ENCODE assay signal across 22 mouse cellular contexts in genomic region chr2:35670300-35670699, GRCm38 (mm10).
A peak's percentile ranks its signal among the peaks of the same experiment; 100 is the strongest.
DNase-seq lines count a peak whose midpoint lies in the region; ATAC-seq and TF ChIP-seq lines count a peak whose summit lies in the region.
"Had no signal": no experiment of that assay in that cellular context is flagged by ENCODE, and none has a peak within 500 bp of the region (broad histone marks: within the 10 kb centered on the region; RNA-seq: fewer than 3 reads in every experiment).

No protein-coding gene starts in this region.

- H3K36me3 ChIP-seq in heart, embryonic 15.5 days: no peaks in the 10 kb centered on the region; the same call in 1 of the 2 replicates
- no peaks in the 10 kb centered on the region for H3K36me3 ChIP-seq in embryonic facial prominence, embryonic 15.5 days
- no peaks in the 10 kb centered on the region for H3K36me3 ChIP-seq in lung, postnatal 0 days (ENCODE audit: insufficient read depth, low read length)
- H3K36me3 ChIP-seq: forebrain, embryonic 15.5 days; G1E; neural tube, embryonic 13.5 days had no signal

- H3K27me3 ChIP-seq in heart, embryonic 15.5 days: no peaks in the 10 kb centered on the region
- no peaks in the 10 kb centered on the region for H3K27me3 ChIP-seq in embryonic facial prominence, embryonic 15.5 days
- no peaks in the 10 kb centered on the region for H3K27me3 ChIP-seq in lung, postnatal 0 days (replicated peaks; ENCODE audit: insufficient read depth, low read length)
- H3K27me3 ChIP-seq: forebrain, embryonic 15.5 days; heart, embryonic 12.5 days; neural tube, embryonic 13.5 days had no signal

- no peak for TF ChIP-seq CTCF in lung, postnatal 0 days (IDR thresholded peaks at IDR 0.05)

- H3K9me3 ChIP-seq in heart, embryonic 15.5 days (replicated peaks): no peaks in the 10 kb centered on the region
- H3K9me3 ChIP-seq in embryonic facial prominence, embryonic 15.5 days (replicated peaks): no peaks in the 10 kb centered on the region
- no peaks in the 10 kb centered on the region for H3K9me3 ChIP-seq in lung, postnatal 0 days (ENCODE audit: low read length)
- H3K9me3 ChIP-seq: forebrain, embryonic 15.5 days; G1E; heart, embryonic 12.5 days; megakaryocyte, embryonic 14.5 days; neural tube, embryonic 13.5 days had no signal

- ATAC-seq in heart, embryonic 15.5 days (replicated peaks; ENCODE audit: insufficient number of reproducible peaks, insufficient read depth, low FRiP score, low read depth): no peak
- 0 out of 2 replicates have a peak, but pooled peaks have one; percentile 8 for ATAC-seq in embryonic facial prominence, embryonic 15.5 days (ENCODE audit: insufficient number of reproducible peaks, low FRiP score, low TSS enrichment, low read depth)
- no peak for ATAC-seq in lung, postnatal 0 days
- ATAC-seq: forebrain, embryonic 15.5 days had no signal

- peaks cover 86% of the 10 kb centered on the region for H3K4me1 ChIP-seq in heart, embryonic 15.5 days (replicated peaks)
- peaks cover 89% of the 10 kb centered on the region for H3K4me1 ChIP-seq in embryonic facial prominence, embryonic 15.5 days
- H3K4me1 ChIP-seq in lung, postnatal 0 days (ENCODE audit: insufficient read depth, low read depth, low read length): peaks cover 42% of the 10 kb centered on the region

- no peak for DNase-seq in heart, adult 9 months (ENCODE audit: low spot score in 2 of 2)
- DNase-seq in Muller cell, postnatal 12 days (ENCODE audit: inconsistent ontology term): peak; percentile 56
- no peak for DNase-seq in lung, postnatal 0 days (ENCODE audit: low spot score)
- DNase-seq in cerebellum, adult 11-12 months: no peak
- DNase-seq in layer of hippocampus, postnatal 10 days (ENCODE audit: low spot score in 2 of 2): no peak
- no peak for DNase-seq in frontal cortex, postnatal 25 days (ENCODE audit: low spot score in 2 of 2)
- DNase-seq: adrenal gland, postnatal 25 days; cerebellum, adult 18-20 months; cerebellum, postnatal 36 days; heart, postnatal 36 days; kidney, adult 9 months; kidney, postnatal 4 days; liver; midbrain, embryonic 14.5 days; thymus, postnatal 14 days had no signal

- no peak for TF ChIP-seq EP300 in lung, postnatal 0 days (IDR thresholded peaks at IDR 0.05)

- H3K4me2 ChIP-seq in heart, embryonic 15.5 days: no peak overlapping the region
- H3K4me2 ChIP-seq in embryonic facial prominence, embryonic 15.5 days (replicated peaks): no peak overlapping the region
- no peak overlapping the region for H3K4me2 ChIP-seq in lung, postnatal 0 days (replicated peaks; ENCODE audit: low read depth, low read length)
- H3K4me2 ChIP-seq: forebrain, embryonic 15.5 days; heart, embryonic 12.5 days; neural tube, embryonic 13.5 days had no signal

- no peak overlapping the region for H3K9ac ChIP-seq in heart, embryonic 15.5 days
- H3K9ac ChIP-seq in embryonic facial prominence, embryonic 15.5 days: no peak overlapping the region
- no peak overlapping the region for H3K9ac ChIP-seq in lung, postnatal 0 days (replicated peaks; ENCODE audit: low read depth)
- H3K9ac ChIP-seq: forebrain, embryonic 15.5 days; heart, embryonic 12.5 days; neural tube, embryonic 13.5 days had no signal

- WGBS in heart, embryonic 15.5 days: 76% methylated on average over 9 of the region's 9 CpGs
- 67% methylated on average over 9 of the region's 9 CpGs for WGBS in embryonic facial prominence, embryonic 15.5 days
- 46% methylated on average over 9 of the region's 9 CpGs for WGBS in lung, postnatal 0 days

- peak overlapping the region; percentile 15; the same call in 1 of the 2 replicates for H3K27ac ChIP-seq in heart, embryonic 15.5 days
- peak overlapping the region; percentile 84 for H3K27ac ChIP-seq in embryonic facial prominence, embryonic 15.5 days (replicated peaks)
- peak overlapping the region; percentile 72 for H3K27ac ChIP-seq in lung, postnatal 0 days (ENCODE audit: low read length)
- H3K27ac ChIP-seq: forebrain, embryonic 15.5 days; neural tube, embryonic 13.5 days had no signal

- H3K4me3 ChIP-seq in heart, embryonic 15.5 days: no peak overlapping the region
- H3K4me3 ChIP-seq in embryonic facial prominence, embryonic 15.5 days (replicated peaks): no peak overlapping the region
- H3K4me3 ChIP-seq in lung, postnatal 0 days (ENCODE audit: low read depth, low read length): no peak overlapping the region
- H3K4me3 ChIP-seq: forebrain, embryonic 15.5 days; heart, embryonic 12.5 days; megakaryocyte, embryonic 14.5 days; neural tube, embryonic 13.5 days had no signal

Comparison
In these comparisons a context has a peak if more than half of its experiments do, and no peak if none do; other contexts are left out.
1. H3K27ac ChIP-seq: peak in every context shown above with its lines; median percentile 84 in embryonic facial prominence, embryonic 15.5 days; 72 in lung, postnatal 0 days; 15 in heart, embryonic 15.5 days.